Mouse (Mus musculus) adrenal gland, postnatal 36 days (tissue): ENCODE results near the gene Rbmx2. TPM values are rescaled to one million over a fixed set of nuclear protein-coding genes. Genes with fewer than 3 reads are reported as not detected.

Experiments used
- DNase-seq, 2 experiments: peaks; one replicate each; pipeline ENCODE4 v3.0.0; 2021; ENCODE audit warnings: mixed read lengths in 1 of 2
- long read RNA-seq, 2 experiments: library from polyadenylated mRNA; stranded (forward); transcript quantifications; one replicate each; pipeline ENCODE4 v2.0.0; 2021; ENCODE audit warnings: borderline sequencing depth in 2 of 2
- total RNA-seq, 2 experiments: library from RNA; stranded (reverse); gene quantifications; 2 replicates each; pipeline ENCODE4 v1.2.3; 2021

Rbmx2 gene
- total RNA-seq = 1 to 10 TPM; 2.9 to 3.1 TPM
- long read RNA-seq, experiment 1, partial matches to known transcripts = 2 of 6 reads
- long read RNA-seq, experiment 1, other reads (novel, unspliced or antisense) = 0 of 6 reads
- long read RNA-seq, experiment 2, partial matches to known transcripts = 0 of 1 reads
- long read RNA-seq, experiment 2, other reads (novel, unspliced or antisense) = 0 of 1 reads

- peak; percentile 90 to 92 for DNase-seq
Measured at GRCm38 (mm10) chrX:48694864-48695371, at the start of gene Rbmx2. Gene Rbmx2, plus strand, starts transcription at chrX:48695004.

- no peak for DNase-seq
Measured at GRCm38 (mm10) chrX:48666807-48667206, 28.0 kb upstream of the Rbmx2 start.

- no peak for DNase-seq
Measured at GRCm38 (mm10) chrX:48669588-48669987, 25.2 kb upstream of the Rbmx2 start.

GRCm38 (mm10) chrX:48671714-48672113 lies 23.1 kb upstream of the Rbmx2 start:
- DNase-seq = no peak

- DNase-seq = peak; percentile 64 to 74
Measured at GRCm38 (mm10) chrX:48674171-48674570, 20.6 kb upstream of the Rbmx2 start, which contains the start of gene Gpr119. Gene Gpr119, minus strand, starts transcription at chrX:48674478.

- DNase-seq = peak; percentile 41 to 48
Measured at GRCm38 (mm10) chrX:48683451-48683850, 11.4 kb upstream of the Rbmx2 start.

GRCm38 (mm10) chrX:48683857-48684256 lies 10.9 kb upstream of the Rbmx2 start:
- no peak for DNase-seq

GRCm38 (mm10) chrX:48694460-48694859 lies 344 bp upstream of the Rbmx2 start:
- DNase-seq = peak in 1 of 2 experiments; percentile 2

- no peak for DNase-seq
Measured at GRCm38 (mm10) chrX:48709701-48710100, 14.9 kb downstream of the Rbmx2 start.

- no peak for DNase-seq
Measured at GRCm38 (mm10) chrX:48712846-48713245, 18.0 kb downstream of the Rbmx2 start.

GRCm38 (mm10) chrX:48754710-48755283 lies 60.0 kb downstream of the Rbmx2 start:
- DNase-seq = no peak

Other genes with a start within 250 kb of the Rbmx2 start
- 10 to 100 TPM; 10.9 to 19.1 TPM for gene Elf4, start 231.9 kb upstream of the Rbmx2 start, total RNA-seq
- gene Aifm1, start 181.4 kb upstream of the Rbmx2 start, total RNA-seq = 100 to 1,000 TPM; 163 to 224 TPM
- gene Rab33a, start 175.7 kb upstream of the Rbmx2 start, total RNA-seq = 10 to 100 TPM in 1 of 2 experiments, 1 to 10 TPM in 1; 7.9 to 25.9 TPM
- gene Zfp280c, start 100.5 kb upstream of the Rbmx2 start, total RNA-seq = 10 to 100 TPM; 10.8 to 15.0 TPM
- gene Slc25a14, start 71.6 kb upstream of the Rbmx2 start, total RNA-seq = 10 to 100 TPM; 11.9 to 15.3 TPM
- gene Gpr119, start 20.5 kb upstream of the Rbmx2 start, total RNA-seq = under 1 TPM in 1 of 2 experiments, not detected in 1; 0.20 TPM
- gene Gm595, start 182.7 kb downstream of the Rbmx2 start, total RNA-seq = not detected